Mouse (Mus musculus): ENCODE measurements around the gene Dhps.

- TF ChIP-seq TAL1 (IDR thresholded peaks at IDR 0.05; ENCODE audit: low read length) (no peak), GATA1 (IDR thresholded peaks at IDR 0.05; ENCODE audit: low read length) (no peak)
Observed at GRCm38 (mm10) chr8:85025098-85025932, 46.2 kb upstream of the Dhps start, which contains the start of gene Asna1.

All from erythroblast, embryonic 14.5 days (primary cell).